Mouse (Mus musculus) intestine, postnatal 0 days (tissue): Measurements from ENCODE around the gene Ctu2. TPM values are rescaled to one million over a fixed set of nuclear protein-coding genes. Genes with fewer than 3 reads are reported as not detected.

Experiments used
- ATAC-seq: fragments of 200-750 bp; cut with Nextera tagmentation; 2 replicates; pipeline ENCODE4 v1.8.0; 2017; ENCODE audit warnings: mild to moderate bottlenecking, moderate TSS enrichment, moderate library complexity
- H3K27ac ChIP-seq: fragments of 300-500 bp; sonication (generic); 2 replicates; pipeline ENCODE4 v1.5.1; 2014; ENCODE audit warnings: mild to moderate bottlenecking, low read depth, low read length, moderate library complexity
- H3K27me3 ChIP-seq: fragments of 300-500 bp; sonication (generic); replicated peaks from 2 replicates; pipeline ENCODE4 v1.6.1; 2014; ENCODE audit warnings: low read length, mixed read lengths; ENCODE audit not compliant: control insufficient read depth, insufficient read depth
- H3K36me3 ChIP-seq: fragments of 300-500 bp; sonication (generic); 2 replicates; pipeline ENCODE4 v1.6.1; 2014; ENCODE audit warnings: mild to moderate bottlenecking, moderate library complexity; ENCODE audit not compliant: control insufficient read depth, insufficient read depth
- H3K4me1 ChIP-seq: fragments of 300-500 bp; sonication (generic); replicated peaks from 2 replicates; pipeline ENCODE4 v1.6.1; 2014; ENCODE audit warnings: antibody characterized with exemption, low read length, mixed read lengths; ENCODE audit not compliant: control insufficient read depth, insufficient read depth
- H3K4me2 ChIP-seq: fragments of 300-500 bp; sonication (generic); replicated peaks from 2 replicates; pipeline ENCODE4 v1.6.1; 2014; ENCODE audit warnings: low read depth, mild to moderate bottlenecking, moderate library complexity
- H3K4me3 ChIP-seq: fragments of 300-500 bp; sonication (generic); 2 replicates; pipeline ENCODE4 v1.5.1; 2014; ENCODE audit warnings: low read depth, low read length
- H3K9ac ChIP-seq: fragments of 300-500 bp; sonication (generic); 2 replicates; pipeline ENCODE4 v1.6.1; 2014; ENCODE audit warnings: mild to moderate bottlenecking, low read depth, low read length
- H3K9me3 ChIP-seq: fragments of 300-500 bp; sonication (generic); 2 replicates; pipeline ENCODE4 v1.6.1; 2016; ENCODE audit warnings: mixed run types; ENCODE audit not compliant: control insufficient read depth
- CTCF ChIP-seq: sonication (generic); IDR thresholded peaks from 2 replicates; pipeline ENCODE4 v1.5.1; 2016; ENCODE audit warnings: low read depth, mild to moderate bottlenecking, control low read depth, antibody characterized with exemption, moderate library complexity
- WGBS: fragments of 180-500 bp; shearing (Covaris S2); extraction: QIAGEN DNeasy Blood & Tissue Kit; methylation state at CpG from one replicate; pipeline ENCODE4 v1.1.7; 2014; 5-methylcytosine and 5-hydroxymethylcytosine counted together
- polyA plus RNA-seq: library from polyadenylated mRNA; unstranded; fragments of >200 nt; fragmentation: Nextera tagmentation; extraction: Ambion mirVana; gene quantifications from 2 replicates; pipeline ENCODE4 v1.2.1, GENCODE M21; 2015

Gene Ctu2
- polyA plus RNA-seq, 1 experiment from 2014 or later = 22.4 TPM

DNA sequence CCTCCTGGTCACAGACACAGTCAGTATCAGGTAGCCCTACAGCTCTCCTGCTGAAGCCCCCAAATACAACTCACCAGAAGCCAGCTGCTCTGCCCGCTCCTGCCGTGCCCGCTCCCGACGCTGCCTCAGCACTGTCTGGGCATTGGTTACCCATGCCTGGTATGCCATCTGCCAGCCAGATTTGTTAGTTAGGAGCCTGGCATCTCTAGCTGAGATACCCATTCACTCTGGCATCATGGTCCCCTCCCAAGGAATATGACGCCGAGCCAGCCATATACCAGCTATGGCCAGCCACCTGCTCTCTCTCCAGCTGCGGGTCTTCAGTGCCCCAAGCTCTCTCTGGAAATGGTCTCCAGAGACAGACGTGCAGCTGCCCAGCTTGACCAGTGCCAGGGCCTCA lies 12.4 kb downstream of the Ctu2 start:
- no peak for TF ChIP-seq CTCF
- WGBS = 92% methylated on average over 9 of the region's 9 CpGs
- no peak overlapping the region for H3K27ac ChIP-seq
- H3K27me3 ChIP-seq = no peaks in the 10 kb centered on the region
- H3K4me3 ChIP-seq = no peak overlapping the region
- no peak overlapping the region for H3K4me2 ChIP-seq
- H3K9me3 ChIP-seq = no peaks in the 10 kb centered on the region
- no peaks in the 10 kb centered on the region for H3K4me1 ChIP-seq
- ATAC-seq = no peak
- H3K9ac ChIP-seq = no peak overlapping the region
- H3K36me3 ChIP-seq = peaks cover 91% of the 10 kb centered on the region

- Histone ChIP-seq H3K27ac (no peak overlapping the region), H3K4me1 (no peaks in the 10 kb centered on the region), H3K9me3 (no peaks in the 10 kb centered on the region), H3K4me2 (no peak overlapping the region), H3K36me3 (peaks cover 74% of the 10 kb centered on the region), H3K27me3 (no peaks in the 10 kb centered on the region), H3K4me3 (no peak overlapping the region), H3K9ac (no peak overlapping the region)
- 88% methylated on average over 11 of the region's 12 CpGs for WGBS
- no peak for ATAC-seq
- TF ChIP-seq CTCF = no peak
Measured at GRCm38 (mm10) chr8:122497016-122497734, 21.2 kb downstream of the Ctu2 start.

DNA sequence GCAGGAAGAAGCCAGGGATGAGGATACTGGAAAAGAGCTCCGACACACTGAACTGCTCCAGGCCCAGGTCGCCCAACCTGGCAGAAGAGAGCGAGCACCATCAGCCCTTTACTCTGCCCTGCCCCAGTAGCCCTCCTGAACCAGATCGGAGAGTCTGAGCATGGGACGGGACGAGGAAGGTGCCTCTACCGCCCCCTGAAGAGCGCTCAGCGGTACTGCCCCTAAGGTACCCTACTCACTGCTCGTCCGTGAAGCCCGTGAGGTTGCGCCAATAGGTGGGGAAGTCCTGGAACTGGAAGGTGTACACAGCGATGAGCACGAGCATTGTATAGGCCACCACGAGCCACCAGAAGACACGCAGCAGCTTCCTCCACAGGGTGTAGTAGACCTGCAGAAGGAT lies 22.0 kb downstream of the Ctu2 start:
- Histone ChIP-seq H3K36me3 (peaks cover 67% of the 10 kb centered on the region), H3K4me2 (no peak overlapping the region), H3K27me3 (no peaks in the 10 kb centered on the region), H3K4me3 (no peak overlapping the region), H3K27ac (no peak overlapping the region), H3K9ac (no peak overlapping the region), H3K9me3 (no peaks in the 10 kb centered on the region), H3K4me1 (no peaks in the 10 kb centered on the region)
- no peak for ATAC-seq
- TF ChIP-seq CTCF = peak; percentile 61
- WGBS = 68% methylated on average over 17 of the region's 17 CpGs

DNA sequence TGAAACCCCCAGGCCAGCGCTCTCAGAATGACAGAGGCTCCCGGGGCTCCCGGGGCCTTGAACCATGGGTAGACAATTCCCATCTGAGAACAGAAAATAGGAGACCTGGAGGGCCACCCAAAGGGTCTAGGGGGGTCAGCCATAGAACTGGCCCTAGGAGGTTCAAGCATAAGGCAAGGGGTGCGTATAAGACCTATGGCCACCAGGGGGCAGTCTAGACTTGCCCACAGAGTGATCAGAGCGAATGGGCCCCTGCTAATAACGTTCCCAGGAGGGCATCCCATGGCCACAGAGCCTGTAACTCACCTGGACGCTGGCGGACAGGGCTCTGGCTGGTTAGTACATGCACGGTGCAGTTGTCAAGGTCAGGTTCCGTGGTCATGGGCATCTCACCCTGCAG lies 24.9 kb downstream of the Ctu2 start:
- ATAC-seq = peak; percentile 35; the same call in 1 of the 2 replicates
- 32% methylated on average over 10 of the region's 10 CpGs for WGBS

DNA sequence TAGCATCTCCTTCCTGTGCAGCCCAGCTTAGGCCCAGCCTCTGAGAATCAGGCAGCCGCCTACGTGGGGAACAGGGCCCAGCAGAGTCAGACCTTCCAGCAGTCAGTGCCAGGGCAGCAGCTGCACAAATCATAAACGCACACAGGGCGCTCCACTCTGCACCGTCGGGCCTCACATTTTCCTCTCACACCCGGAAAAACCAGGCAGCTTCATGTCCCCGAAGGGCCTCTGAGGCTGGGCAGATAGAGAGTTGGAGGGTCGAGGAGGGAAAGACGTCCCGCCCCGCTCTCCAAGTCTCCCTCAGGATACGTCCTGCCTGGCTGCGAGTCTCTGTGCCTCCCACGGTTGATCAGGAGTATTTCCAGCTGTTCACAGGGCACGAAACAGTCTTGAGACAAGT lies 35.6 kb downstream of the Ctu2 start:
- no peak overlapping the region for H3K27ac ChIP-seq
- TF ChIP-seq CTCF = no peak
- WGBS = 38% methylated on average over 16 of the region's 16 CpGs
- ATAC-seq = 0 out of 2 replicates have a peak, but pooled peaks have one; percentile 25
- H3K36me3 ChIP-seq = no peaks in the 10 kb centered on the region
- H3K4me3 ChIP-seq = no peak overlapping the region
- H3K9ac ChIP-seq = no peak overlapping the region
- no peak overlapping the region for H3K4me2 ChIP-seq
- H3K4me1 ChIP-seq = no peaks in the 10 kb centered on the region; the same call in 1 of the 2 replicates
- H3K9me3 ChIP-seq = no peaks in the 10 kb centered on the region
- H3K27me3 ChIP-seq = no peaks in the 10 kb centered on the region

More for the DNA sequence above, 24.9 kb downstream of the Ctu2 start:
- TF ChIP-seq CTCF = peak; percentile 98
- no peaks in the 10 kb centered on the region for H3K4me1 ChIP-seq
- H3K4me2 ChIP-seq = no peak overlapping the region
- H3K9me3 ChIP-seq = no peaks in the 10 kb centered on the region
- H3K27me3 ChIP-seq = no peaks in the 10 kb centered on the region
- H3K9ac ChIP-seq = no peak overlapping the region
- no peak overlapping the region for H3K4me3 ChIP-seq
- no peak overlapping the region for H3K27ac ChIP-seq
- H3K36me3 ChIP-seq = peaks cover 40% of the 10 kb centered on the region; the same call in 1 of the 2 replicates

GRCm38 (mm10) chr8:122512392-122512791 lies 36.4 kb downstream of the Ctu2 start:
- Histone ChIP-seq H3K27ac (no peak overlapping the region), H3K4me1 (no peaks in the 10 kb centered on the region; the same call in 1 of the 2 replicates), H3K9ac (no peak overlapping the region), H3K36me3 (no peaks in the 10 kb centered on the region), H3K9me3 (no peaks in the 10 kb centered on the region), H3K4me3 (no peak overlapping the region), H3K27me3 (no peaks in the 10 kb centered on the region), H3K4me2 (no peak overlapping the region)
- no peak for TF ChIP-seq CTCF
- 56% methylated on average over 7 of the region's 7 CpGs for WGBS
- no peak for ATAC-seq
